Mouse (Mus musculus) embryonic fibroblast, embryonic 13.5 days (primary cell): Measurements from ENCODE around the gene Nup133.

ENCODE experiments used
- CTCF ChIP-seq: IDR thresholded peaks from 2 replicates; pipeline ENCODE4 v1.5.1; 2011; ENCODE audit warnings: mild to moderate bottlenecking, control low read depth, low read length, moderate library complexity, borderline replicate concordance; ENCODE audit not compliant: insufficient read depth
- POLR2A ChIP-seq: IDR thresholded peaks from 2 replicates; pipeline ENCODE4 v1.6.1; 2011; ENCODE audit warnings: low read depth, mild to moderate bottlenecking, control low read depth, low read length, moderate library complexity

GRCm38 (mm10) chr8:123981674-123982073 is 32.6 kb upstream of the Nup133 start:
- TF ChIP-seq CTCF (no peak), POLR2A (no peak)
